Mouse (Mus musculus): ENCODE measurements around the gene Aox1.

Gene Aox1

DNA sequence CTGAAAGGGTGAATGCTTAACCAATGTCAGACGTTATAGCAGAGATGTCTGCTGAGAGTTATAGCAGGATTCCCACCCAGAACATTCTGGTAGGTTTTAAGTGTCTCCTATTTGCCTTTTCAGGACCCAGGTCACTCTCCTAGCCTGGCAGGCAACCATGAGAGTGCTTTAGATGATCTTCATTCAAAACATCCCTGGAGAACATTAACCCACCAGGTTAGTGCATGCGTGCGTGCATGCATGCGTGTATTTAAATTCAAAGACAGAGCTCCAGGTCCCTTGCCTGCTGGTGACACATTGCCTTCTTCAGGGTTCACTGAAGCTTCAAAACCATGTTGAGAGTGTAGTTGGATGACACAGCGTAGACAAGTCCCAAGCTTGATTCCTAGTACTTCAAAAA lies 35.4 kb downstream of the Aox1 start:
- no peak for DNase-seq (ENCODE audit: low read depth in 2 of 2, low spot score in 2 of 2)

DNA sequence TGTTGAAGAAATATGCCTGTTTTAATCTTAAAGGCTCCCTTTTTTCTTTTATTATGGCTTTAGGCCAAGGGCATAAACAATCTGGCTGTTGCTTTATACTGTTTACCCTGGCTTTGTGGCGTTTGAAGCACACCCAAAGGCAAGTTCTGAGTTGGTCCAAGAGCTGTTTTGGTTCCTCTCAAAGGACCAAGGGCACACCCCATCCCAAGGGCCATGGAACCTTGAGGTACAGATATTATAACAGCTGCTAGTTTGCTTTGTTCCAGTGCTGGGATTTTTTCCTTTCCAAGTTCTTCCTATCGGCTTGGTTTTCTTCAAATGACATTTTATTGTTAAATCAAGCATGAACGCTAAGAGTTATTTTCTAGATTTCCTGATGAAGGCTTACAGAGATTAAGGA lies 35.9 kb downstream of the Aox1 start:
- no peak for DNase-seq (ENCODE audit: low read depth in 2 of 2, low spot score in 2 of 2)

DNA sequence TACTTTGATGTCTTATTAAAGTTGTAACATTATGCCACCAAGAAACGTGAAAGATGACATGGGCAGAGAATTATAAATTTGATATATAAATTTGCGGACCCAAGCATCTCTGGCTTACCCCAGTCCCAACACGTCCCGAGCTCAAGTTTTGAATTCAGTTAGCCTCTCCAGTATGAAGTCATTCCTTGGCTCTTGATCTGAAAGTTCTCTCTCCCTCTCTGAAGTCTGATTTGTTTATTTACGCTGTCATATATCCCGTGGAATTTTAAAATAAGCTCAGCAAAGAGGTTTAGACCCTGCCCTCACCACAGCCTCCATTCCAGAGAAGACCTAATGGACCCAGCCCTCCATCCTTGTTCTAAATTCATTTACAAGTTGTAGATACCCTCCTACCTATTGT lies 39.5 kb downstream of the Aox1 start:
- no peak for DNase-seq (ENCODE audit: low read depth in 2 of 2, low spot score in 2 of 2)

DNA sequence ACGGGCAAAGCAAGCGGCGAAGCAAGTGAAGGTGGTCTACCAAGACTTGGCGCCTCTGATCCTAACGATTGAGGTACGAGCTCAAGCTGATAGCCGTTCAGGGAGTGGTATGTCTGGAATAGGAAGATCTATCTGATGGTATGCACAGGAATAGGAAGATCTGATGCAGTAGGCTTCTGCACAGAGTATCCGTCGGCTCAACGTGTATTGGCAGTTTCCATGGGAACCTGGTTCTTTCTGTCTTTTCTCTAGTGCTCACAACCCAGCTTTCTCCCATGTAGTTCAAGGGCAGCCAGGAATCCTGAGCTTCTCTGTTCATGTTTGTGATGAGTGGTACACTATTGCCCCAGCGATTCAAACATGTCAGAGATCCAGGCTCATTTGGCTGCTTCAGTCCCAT lies 40.4 kb downstream of the Aox1 start:
- DNase-seq (ENCODE audit: low read depth in 2 of 2, low spot score in 2 of 2), result no peak

DNA sequence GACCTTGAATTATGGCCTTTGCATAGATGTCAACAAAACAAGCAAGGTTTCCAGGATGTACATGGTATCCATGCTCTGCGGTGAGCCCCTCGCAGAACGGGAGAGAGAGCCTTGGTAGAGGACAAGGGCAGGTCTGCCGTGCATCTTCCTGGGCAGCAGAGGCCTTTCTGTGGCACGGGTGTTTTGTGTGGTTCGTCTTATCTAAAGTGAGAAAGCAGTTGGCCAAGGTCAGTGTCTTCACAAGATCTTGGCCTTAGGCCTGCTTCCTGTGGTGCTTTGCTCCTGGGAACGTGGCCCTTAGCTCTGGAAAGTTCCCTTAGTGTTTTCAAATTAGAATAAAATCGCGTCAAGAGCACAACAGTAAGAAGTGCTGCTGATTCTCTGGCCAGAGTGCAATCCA lies 41.3 kb downstream of the Aox1 start:
- DNase-seq (ENCODE audit: low read depth in 2 of 2, low spot score in 2 of 2), result no peak

DNA sequence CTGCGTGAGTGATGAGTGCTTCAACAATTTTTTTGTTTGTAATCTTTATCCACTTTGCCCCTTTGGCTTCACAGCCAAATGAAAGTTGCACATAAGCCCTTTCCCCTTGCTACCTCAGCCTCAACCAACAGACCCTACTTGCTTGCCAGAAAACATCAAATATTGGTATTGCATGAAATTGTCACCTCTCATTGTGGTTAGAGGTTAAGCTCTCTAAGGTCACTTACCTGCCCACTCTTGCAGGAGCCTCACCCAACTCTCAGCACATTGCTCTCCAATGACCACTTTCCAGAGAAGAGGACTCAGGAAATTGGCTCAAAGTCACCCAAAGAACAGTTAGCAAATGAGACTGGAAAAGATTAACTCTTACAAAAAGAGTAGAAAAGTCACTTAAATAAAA lies 41.8 kb downstream of the Aox1 start:
- DNase-seq (ENCODE audit: low read depth in 2 of 2, low spot score in 2 of 2), result no peak

DNA sequence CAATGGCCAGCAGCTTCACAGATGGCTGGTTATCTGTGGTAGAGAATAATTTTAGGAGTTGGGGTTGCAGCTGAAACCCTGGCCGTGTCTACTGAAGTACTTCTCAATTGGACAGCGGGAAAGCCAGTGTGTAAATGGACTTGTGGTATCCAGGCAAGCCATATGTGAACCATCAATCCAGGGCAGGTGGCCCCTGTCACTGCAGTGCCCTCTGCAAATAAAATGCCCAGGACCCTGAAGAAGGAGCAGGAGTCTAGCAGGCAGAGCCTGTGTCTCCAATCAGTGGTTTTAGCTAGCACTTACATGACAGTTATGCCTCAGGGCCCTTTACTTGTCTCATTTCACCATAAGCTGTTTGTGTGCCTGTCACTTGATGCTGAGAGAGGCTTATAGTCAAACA lies 42.7 kb downstream of the Aox1 start:
- no peak for DNase-seq (ENCODE audit: low read depth in 2 of 2, low spot score in 2 of 2)

DNA sequence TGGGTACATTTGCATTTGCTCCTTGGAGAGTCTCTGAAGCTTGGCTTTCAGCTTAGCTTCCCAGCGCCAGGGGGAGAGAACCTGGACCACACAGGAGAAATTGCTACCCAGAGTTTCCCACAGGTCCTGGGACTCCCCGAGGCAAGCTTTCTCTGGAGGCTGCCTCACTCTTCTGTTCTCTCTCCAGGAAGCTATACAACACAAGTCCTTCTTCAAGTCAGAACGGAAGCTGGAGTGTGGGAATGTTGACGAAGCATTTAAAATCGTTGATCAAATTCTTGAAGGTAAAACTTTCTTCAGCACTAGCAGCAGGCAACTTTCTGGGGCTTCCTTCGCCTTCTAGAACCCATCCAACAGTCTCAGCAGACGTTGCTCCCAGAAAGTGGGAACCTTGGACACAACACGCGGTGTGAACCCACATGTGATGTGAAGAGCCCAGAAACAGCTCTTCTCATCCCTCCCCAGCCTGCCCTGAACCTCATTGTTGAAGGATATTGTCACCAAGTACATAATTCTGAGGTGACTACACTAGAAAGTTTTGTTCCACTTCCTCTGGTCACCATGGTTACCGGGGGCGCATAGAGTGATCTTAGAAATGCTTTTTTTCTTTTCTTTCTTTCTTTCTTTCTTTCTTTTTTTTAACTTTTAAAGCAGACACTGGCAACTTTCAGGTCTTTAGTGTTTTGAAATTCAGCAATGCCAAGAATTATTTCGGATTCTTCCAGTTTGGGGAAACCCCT lies 43.4 kb downstream of the Aox1 start:
- no peak for DNase-seq (ENCODE audit: low read depth in 2 of 2, low spot score in 2 of 2)

DNA sequence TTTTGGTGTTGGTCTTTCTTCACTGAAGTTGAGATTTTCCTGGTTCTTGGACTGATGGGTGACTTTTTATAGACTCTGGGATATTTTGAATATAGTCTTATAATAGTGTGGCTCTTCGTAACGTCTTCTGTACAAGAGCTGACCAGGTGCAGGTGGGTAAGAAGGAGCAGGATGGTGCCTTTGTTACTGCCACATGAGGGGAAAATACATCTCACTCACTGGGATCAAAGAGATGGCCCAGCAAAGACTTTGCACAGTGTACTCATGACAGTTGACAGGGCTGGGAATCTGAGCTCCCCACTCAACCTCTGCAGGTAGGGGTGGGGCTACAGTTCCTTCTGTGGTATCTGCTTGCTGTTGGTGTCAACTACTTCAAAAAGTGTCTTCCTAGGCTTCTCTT lies 44.5 kb downstream of the Aox1 start:
- DNase-seq (ENCODE audit: low read depth in 2 of 2, low spot score in 2 of 2), result no peak

DNA sequence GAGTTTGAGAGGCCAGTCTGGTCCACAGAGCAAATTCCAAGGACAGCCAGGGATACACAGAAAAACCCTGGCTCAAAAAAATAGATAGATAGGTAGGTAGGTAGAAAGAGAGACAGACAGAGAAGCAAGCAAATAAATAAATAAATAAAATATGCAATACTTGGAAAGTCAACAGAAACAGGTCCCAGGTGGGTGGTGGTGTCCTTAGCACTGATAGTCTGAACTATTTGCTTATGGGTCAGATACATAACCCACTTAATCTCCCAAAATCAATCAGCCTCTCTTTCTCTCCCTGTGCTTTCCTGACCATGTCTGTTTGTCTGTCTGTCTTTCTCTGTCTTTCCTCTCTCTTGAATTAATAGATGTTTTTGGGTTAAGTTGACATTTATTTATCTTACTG lies 48.2 kb downstream of the Aox1 start:
- no peak for DNase-seq (ENCODE audit: low read depth in 2 of 2, low spot score in 2 of 2)

DNA sequence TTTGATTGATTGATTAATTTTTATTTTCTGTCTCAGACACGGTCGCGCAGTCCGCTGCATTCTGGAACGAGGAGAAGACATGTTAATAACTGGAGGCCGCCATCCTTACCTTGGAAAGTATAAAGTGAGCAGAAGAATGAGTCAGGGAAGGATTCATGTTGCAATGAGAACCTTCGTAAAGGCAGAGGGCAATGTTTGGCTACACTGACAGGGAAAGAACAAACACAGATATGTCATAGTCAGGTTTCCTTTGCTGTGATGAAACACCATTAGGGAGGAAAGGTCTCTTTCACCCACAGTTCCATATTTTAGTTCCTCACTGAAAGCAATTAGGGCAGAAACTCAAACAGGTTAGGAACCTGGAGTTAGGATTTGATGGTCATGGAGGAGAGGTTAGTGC lies 48.7 kb downstream of the Aox1 start:
- no peak for DNase-seq (ENCODE audit: low read depth in 2 of 2, low spot score in 2 of 2)

DNA sequence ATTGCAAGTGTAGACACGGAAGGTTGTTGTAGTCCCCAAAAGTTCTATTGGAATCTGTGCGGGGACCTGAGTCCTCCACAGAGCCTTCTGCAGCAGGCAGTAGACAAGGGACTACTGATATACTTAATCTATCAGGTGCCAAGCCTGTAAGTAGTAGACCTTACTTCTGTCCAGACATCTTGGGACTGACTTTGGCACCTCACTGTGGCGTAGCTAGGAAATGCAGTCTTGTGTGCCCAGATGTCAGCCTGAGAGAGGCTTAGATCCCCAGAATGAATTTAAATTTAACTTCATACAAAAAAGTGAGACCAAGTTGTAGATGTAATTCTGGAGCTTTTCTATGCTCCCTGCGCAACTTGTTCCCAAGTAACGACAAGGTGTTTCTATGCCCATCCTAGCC lies 50.0 kb downstream of the Aox1 start:
- no peak for DNase-seq (ENCODE audit: low read depth in 2 of 2, low spot score in 2 of 2)

DNA sequence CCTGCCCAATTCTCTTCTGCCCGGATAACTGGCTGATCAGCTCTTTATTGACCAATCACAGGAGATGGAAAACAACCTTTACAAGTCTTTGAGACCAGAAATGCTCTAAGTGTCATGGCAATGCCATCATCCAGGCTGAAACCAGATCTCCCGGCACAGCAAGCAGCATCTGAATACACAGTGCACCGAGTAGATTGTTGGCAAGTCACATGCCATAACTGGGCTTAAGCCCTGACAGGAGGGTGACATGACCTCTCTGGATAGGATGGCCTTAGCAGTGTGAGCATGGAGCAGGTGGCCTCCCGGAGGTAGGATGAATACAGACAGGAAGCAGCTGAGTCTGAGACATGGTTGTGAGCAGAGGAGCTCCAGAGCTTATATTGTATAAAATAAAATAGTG lies 50.7 kb downstream of the Aox1 start:
- DNase-seq (ENCODE audit: low read depth in 2 of 2, low spot score in 2 of 2), result no peak

DNA sequence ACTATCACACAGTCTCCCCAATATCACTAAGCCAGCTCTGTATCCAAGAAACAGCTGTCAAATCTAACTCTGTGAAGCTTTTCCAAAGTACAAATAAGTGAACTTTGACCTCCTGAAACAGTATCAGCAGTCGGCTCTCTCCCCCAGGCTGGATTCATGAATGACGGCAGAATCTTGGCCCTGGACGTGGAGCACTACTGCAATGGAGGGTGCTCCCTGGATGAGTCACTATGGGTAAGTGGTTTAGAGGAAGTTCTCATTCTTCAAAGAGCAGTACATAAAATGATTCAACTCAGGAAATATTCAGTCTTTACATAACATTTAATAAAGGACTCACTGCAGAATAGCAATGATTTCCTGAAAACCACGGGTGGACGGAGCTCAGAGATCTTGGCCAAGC lies 51.6 kb downstream of the Aox1 start:
- DNase-seq (ENCODE audit: low read depth in 2 of 2, low spot score in 2 of 2), result no peak

DNA sequence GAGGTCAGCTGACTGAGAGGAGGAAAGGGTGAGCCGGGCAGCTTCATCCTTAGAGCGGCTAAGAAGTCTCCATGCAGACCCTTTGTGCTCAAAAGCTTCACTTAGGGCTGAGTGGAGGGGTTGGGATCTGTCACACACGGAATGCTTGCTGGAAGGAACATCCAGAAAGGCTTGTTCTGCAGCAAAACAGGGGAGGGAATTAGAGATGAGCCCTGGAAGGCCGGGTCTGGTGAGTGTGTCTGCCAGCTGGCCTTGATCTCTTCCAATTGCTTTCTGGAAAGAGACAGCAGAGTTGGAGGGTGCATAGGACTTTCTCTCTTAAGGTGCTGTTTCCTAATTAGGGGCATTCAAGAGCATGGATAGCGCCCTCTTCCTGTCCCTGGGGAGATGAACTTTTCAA lies 59.6 kb downstream of the Aox1 start:
- DNase-seq (ENCODE audit: low read depth in 2 of 2, low spot score in 2 of 2), result no peak

DNA sequence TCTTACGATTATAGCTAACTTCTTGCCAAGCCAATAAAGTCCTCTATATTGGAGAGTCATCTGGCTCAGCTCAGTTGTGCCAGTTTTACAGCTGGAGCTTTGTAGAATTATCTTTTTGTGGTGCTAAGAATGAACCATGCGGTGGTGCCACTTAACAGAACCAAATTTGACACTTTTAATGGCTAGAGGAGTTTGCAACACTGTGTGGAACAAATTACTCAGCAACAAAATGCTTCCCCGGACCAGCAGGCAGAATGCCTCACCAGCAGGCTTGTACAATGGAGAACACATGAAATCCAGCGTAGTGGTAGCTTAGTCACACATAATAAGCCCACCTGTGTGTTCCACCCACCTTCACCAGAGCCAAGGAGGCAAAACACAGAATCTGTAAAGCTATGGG lies 60.5 kb downstream of the Aox1 start:
- no peak for DNase-seq (ENCODE audit: low read depth in 2 of 2, low spot score in 2 of 2)

DNA sequence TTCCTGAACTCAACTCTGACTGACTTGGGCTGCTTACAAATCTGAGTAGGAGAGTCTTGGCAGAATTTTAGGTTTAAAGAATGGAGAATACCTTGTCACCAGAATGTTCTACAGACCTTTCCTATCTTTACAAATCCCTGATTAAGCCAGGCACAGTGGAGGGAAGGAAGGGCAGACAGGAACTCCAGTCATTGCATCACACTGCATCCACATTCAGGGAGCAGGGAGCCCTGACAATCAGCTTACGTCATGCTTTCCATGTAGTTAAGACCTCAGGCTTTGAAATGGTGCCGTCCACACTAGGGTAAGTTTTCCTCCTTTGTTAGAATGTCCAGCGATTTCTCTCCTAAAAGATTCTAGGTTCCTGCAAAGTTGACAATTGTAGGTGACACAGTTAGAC lies 61.5 kb downstream of the Aox1 start:
- no peak for DNase-seq (ENCODE audit: low read depth in 2 of 2, low spot score in 2 of 2)

DNA sequence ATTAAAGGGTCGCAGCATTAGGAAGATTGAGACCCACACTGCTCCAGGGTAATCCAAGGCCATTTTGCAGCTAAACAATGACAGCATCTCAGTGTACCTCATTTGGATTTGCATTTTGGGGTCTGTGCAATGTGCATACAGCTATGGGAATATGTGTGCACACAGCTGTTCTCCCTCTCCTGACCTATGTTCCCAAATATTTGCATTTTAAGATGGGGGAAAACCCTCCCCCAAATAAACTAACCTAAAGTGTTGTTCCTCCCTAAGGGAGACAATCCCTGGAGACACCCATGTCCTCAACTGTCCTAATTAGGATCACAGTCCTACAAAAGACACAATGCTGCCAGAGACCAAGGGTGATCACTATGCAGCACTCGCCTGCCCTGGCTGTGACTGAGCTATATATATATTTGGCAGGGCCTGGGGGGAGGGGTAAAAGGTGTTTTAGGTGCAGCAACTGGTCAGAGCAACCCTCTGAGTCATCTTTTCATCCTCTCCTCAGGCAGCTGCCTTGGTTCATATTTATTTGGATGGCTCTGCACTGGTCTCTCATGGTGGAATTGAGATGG lies 62.3 kb downstream of the Aox1 start:
- DNase-seq (ENCODE audit: low read depth in 2 of 2, low spot score in 2 of 2), result no peak

DNA sequence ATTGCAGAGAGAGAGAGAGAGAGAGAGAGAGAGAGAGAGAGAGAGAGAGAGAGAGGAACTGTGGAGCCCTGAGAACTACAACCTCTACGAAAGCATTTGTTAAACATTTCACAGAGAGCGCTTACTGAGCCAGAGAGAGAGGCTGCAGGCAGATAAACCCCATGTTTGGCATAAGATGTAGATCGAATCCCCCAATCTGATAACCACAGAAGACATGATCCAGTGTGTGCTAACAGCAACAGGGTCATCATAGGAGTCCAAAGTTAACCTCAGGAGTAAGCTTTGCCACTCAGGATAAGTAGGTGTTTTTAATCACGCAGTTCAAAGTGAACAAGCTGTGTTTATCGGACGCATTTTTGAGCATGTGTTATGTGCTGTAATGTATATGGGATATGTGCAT lies 67.6 kb downstream of the Aox1 start:
- DNase-seq (ENCODE audit: low read depth in 2 of 2, low spot score in 2 of 2), result no peak

DNA sequence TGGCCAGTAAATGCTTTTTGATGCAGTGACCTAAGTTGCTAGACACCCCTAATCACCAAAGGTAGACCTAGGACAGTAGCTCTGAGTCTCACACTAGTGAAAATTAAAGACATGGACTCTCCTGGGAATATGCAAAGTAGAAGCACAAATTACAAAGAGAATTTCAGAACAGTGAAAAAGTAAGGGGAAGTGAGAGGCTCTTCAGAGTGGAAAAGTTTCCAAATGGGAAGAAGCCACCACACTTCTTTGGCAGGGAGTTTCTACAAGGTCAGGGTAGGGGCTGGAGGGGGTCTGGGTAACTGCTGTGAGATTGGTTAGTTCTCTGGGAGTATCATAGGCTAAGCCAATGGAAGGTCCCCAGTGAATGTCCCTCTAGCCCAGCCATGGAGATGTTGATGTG lies 69.4 kb downstream of the Aox1 start:
- no peak for DNase-seq (ENCODE audit: low read depth in 2 of 2, low spot score in 2 of 2)

DNA sequence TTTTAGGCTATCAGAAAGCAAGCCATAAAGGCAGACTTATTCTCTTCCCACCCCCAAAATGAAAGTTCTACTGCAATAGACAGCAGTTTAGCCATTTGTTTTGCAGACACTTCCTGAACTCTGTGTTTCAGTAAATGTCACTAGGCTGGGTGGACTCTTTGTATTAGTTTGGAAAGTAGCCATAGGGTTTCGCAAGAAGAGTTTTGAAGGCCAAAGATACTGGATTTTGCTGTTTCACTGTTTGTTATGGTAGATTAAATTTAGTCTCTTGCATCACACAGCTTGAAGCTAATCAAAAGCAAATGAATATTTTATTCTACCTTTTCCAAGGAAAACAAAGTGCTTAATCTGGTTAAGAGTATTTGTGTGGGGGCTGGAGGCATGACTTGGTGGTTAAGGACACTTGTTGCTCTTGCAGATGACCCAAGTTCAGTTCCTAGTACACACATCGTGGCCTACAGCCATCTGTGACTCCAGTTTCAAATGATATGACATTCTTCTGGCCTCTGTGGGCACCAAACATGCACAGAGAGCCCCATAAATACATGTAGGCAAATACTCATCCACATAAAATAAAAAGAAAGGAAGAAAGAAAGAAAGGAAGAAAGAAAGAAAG lies 71.9 kb downstream of the Aox1 start:
- no peak for DNase-seq (ENCODE audit: low read depth in 2 of 2, low spot score in 2 of 2)

DNA sequence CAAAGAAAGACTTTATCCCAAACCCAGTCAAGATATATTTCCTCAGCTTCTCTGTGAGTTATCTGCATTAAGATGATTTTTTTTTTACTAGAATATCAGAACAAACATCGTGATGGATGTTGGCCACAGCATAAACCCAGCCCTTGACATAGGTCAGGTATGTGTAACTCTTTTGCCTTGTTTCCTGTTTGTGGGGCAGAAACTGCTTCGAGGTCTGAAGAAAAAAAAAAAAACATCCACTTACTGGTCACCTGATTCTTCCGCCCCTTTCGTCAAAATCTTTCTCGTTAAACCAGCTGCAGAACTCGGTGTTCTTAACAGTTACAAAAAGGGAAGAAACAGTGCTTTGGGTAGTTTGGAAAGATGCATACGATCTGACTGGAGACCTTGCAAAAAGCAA lies 72.8 kb downstream of the Aox1 start:
- DNase-seq (ENCODE audit: low read depth in 2 of 2, low spot score in 2 of 2), result no peak

DNA sequence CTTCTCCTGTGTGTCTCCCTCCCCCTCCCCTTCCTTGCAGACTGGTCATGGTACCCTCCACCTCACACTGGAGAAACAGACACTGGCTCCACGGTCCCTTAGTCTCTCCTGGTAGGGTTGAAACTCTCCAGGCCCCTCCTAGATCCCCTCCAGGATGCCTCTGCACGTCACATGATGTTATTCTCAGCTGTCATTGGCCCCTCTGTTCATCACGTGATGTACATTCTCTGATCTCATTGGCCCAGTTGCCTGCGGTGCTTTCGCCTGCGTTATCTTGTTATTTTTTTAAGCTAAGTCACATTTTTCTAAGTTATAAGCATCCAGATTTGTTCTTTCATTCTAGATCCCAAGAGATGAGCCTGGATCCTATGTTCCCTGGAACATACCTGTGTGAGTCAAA lies 76.0 kb downstream of the Aox1 start:
- DNase-seq (ENCODE audit: low read depth in 2 of 2, low spot score in 2 of 2), result no peak
